ENCODE assay signal across 23 mouse cellular contexts in genomic region chr13:101935843-101936242, GRCm38 (mm10).
DNase-seq lines count a peak whose midpoint lies in the region; ATAC-seq lines count a peak whose summit lies in the region.
"Had no signal": no experiment of that assay in that cellular context is flagged by ENCODE, and none has a peak within 500 bp of the region (broad histone marks: within the 10 kb centered on the region; RNA-seq: fewer than 3 reads in every experiment).

No protein-coding gene starts in this region.

- WGBS in embryonic facial prominence, embryonic 14.5 days, result 38% methylated on average over 4 of the region's 4 CpGs

- H3K4me1 ChIP-seq in embryonic facial prominence, embryonic 14.5 days (ENCODE audit: control insufficient read depth, insufficient read depth, low read length), result no peaks in the 10 kb centered on the region
- H3K4me1 ChIP-seq: hindbrain, embryonic 13.5 days; liver, embryonic 13.5 days; lung, embryonic 15.5 days; stomach, embryonic 15.5 days had no signal

- no peak overlapping the region for H3K27ac ChIP-seq in embryonic facial prominence, embryonic 14.5 days (replicated peaks; ENCODE audit: low read depth, low read length)
- H3K27ac ChIP-seq: embryonic facial prominence, embryonic 15.5 days; forebrain, embryonic 10.5 days; heart, adult 2 months; hindbrain, embryonic 13.5 days; kidney, postnatal 0 days; layer of hippocampus, adult 2 months; limb, embryonic 12.5 days; liver, embryonic 13.5 days; lung, embryonic 15.5 days; stomach, embryonic 15.5 days had no signal

- no peak for ATAC-seq in embryonic facial prominence, embryonic 14.5 days (ENCODE audit: low read depth)
- ATAC-seq: intestine, postnatal 0 days had no signal

- no peak overlapping the region for H3K4me3 ChIP-seq in embryonic facial prominence, embryonic 14.5 days (ENCODE audit: low read depth, low read length)
- H3K4me3 ChIP-seq: embryonic facial prominence, embryonic 15.5 days; forebrain, embryonic 10.5 days; heart, adult 2 months; hindbrain, embryonic 13.5 days; layer of hippocampus, adult 2 months; limb, embryonic 12.5 days; liver, embryonic 13.5 days; lung, embryonic 15.5 days; myocyte; stomach, embryonic 15.5 days had no signal

- DNase-seq in frontal cortex, postnatal 36 days (ENCODE audit: low spot score in 2 of 2), result peak; percentile 26 to 31
- no peak for DNase-seq in frontal cortex, postnatal 25 days (ENCODE audit: low spot score in 2 of 2)
- DNase-seq in brain, adult 2 months (ENCODE audit: low read depth, low spot score), result peak; percentile 48
- peak; percentile 19 for DNase-seq in embryonic facial prominence, embryonic 14.5 days (ENCODE audit: low spot score)
- peak; percentile 47 for DNase-seq in thymus, postnatal 14 days
- no peak for DNase-seq in adipocyte (ENCODE audit: low spot score)
- no peak for DNase-seq in spleen, adult 18-20 months
- DNase-seq: cerebellum, postnatal 14 days; gastrocnemius, postnatal 10 days; heart, adult 2 months; liver, embryonic 13.5 days; midbrain, embryonic 14.5 days; retina, postnatal 1 day had no signal

- no peaks in the 10 kb centered on the region for H3K36me3 ChIP-seq in embryonic facial prominence, embryonic 14.5 days (ENCODE audit: control insufficient read depth, insufficient read depth, low read length)
- H3K36me3 ChIP-seq: embryonic facial prominence, embryonic 15.5 days; forebrain, embryonic 10.5 days; hindbrain, embryonic 13.5 days; limb, embryonic 12.5 days; liver, embryonic 13.5 days; lung, embryonic 15.5 days; stomach, embryonic 15.5 days had no signal

- no peaks in the 10 kb centered on the region for H3K27me3 ChIP-seq in embryonic facial prominence, embryonic 14.5 days (replicated peaks; ENCODE audit: control insufficient read depth, insufficient read depth, low read length)
- H3K27me3 ChIP-seq: embryonic facial prominence, embryonic 15.5 days; hindbrain, embryonic 13.5 days; liver, embryonic 13.5 days; lung, embryonic 15.5 days; stomach, embryonic 15.5 days had no signal

- H3K9me3 ChIP-seq in embryonic facial prominence, embryonic 14.5 days (ENCODE audit: control insufficient read depth, low read length), result peaks cover 11% of the 10 kb centered on the region
- H3K9me3 ChIP-seq: embryonic facial prominence, embryonic 15.5 days; hindbrain, embryonic 13.5 days; liver, embryonic 13.5 days; lung, embryonic 15.5 days; stomach, embryonic 15.5 days had no signal

- no peak overlapping the region for H3K4me2 ChIP-seq in embryonic facial prominence, embryonic 14.5 days (ENCODE audit: low read depth, low read length)
- H3K4me2 ChIP-seq: embryonic facial prominence, embryonic 15.5 days; hindbrain, embryonic 13.5 days; limb, embryonic 12.5 days; liver, embryonic 13.5 days; lung, embryonic 15.5 days; stomach, embryonic 15.5 days had no signal

- no peak overlapping the region for H3K9ac ChIP-seq in embryonic facial prominence, embryonic 14.5 days (ENCODE audit: low read depth, low read length)
- H3K9ac ChIP-seq: embryonic facial prominence, embryonic 15.5 days; hindbrain, embryonic 13.5 days; limb, embryonic 12.5 days; liver, embryonic 13.5 days; lung, embryonic 15.5 days; stomach, embryonic 15.5 days had no signal

Comparison
In these comparisons a context has a peak if more than half of its experiments do, and no peak if none do; other contexts are left out.
1. DNase-seq: peak in frontal cortex, postnatal 36 days (2 of 2), brain, adult 2 months (single experiment), embryonic facial prominence, embryonic 14.5 days (single experiment) and thymus, postnatal 14 days (single experiment); none in frontal cortex, postnatal 25 days (0 of 2), adipocyte (single experiment) and spleen, adult 18-20 months (0 of 2).